Mouse (Mus musculus): ENCODE measurements around the gene Nt5c3.

The Nt5c3 gene

DNA sequence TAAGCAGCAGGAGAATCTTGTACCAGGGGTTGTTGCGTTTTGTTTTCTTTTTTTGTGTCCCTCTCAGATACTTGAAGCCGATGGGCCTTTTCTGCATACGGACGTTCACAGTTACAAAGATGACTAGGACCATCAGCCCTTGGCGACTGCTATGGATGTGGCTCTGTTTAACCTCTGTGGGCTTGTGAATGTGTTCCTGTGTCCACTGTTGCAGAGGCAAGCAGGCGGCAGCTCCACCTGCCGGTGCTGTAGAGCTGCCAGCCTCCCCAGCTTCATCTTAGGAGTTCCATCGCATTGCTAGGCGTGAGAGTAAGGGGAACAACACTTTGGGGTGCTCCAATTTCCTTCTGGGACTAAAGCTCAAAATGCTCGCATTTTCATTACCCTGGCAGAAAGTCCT, 88.2 kb downstream of the Nt5c3 start:
- no peak for DNase-seq (ENCODE audit: low read depth)

DNA sequence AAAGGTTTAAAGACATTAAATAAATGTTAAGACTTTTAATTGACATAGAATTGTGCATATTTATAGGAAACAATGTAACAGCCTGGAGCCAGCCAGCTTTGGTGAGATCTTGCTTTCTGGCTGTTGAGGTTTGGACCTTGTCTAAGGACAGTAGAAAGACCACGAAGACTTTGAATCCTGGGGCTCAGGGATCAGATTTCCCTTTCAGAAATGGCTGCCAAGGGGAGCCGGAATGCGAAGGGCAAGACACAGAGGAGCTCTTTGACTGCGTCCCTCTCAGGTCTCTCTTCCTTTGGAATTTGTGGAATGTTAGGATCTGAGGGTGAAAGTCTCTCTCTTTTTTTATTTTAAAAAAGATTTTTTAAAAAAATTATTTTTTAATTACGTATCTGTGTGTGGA, 89.0 kb downstream of the Nt5c3 start:
- DNase-seq (ENCODE audit: low read depth): no peak

DNA sequence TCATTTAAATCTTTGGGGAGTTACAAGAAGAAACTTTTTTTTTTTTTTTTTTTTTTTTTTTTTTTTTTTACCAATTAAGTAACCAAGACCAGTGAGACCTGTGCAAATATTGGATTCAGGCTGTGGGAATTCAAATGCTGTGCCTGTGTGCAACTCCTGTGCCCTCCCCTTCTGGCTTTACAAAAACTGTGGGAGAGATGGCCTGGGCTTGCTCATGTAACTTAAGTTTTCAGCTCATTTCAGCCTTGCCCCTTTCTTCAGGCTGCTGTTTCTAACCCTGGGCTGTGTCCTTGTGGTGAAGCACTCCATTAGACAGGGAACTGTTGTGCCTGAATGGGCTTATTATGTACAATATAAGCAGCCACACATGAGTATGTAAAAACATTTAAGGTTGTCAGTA, 90.9 kb downstream of the Nt5c3 start:
- no peak for DNase-seq (ENCODE audit: low read depth)

DNA sequence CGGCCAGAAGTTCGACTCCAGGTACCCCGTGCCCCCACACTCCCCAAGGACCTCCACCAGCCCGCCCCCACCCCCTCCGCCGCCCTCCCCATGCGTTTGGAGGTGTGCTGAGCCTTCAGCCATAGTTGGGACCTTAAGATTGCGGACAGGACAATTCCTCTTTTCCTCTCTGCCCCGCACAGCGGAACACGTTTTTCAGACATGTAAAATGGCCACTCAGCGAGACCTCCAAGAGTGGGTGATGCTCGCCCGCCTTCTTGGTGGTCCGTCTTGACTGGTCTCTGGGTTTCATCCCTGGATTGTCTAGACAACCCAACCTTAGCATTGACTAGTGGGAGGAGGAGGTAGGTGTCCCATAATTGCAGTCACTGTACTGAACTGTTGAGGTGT, 91.3 kb downstream of the Nt5c3 start:
- no peak for DNase-seq (ENCODE audit: low read depth)

All from induced T-regulatory cell, adult 2 months (primary cell).